Mouse (Mus musculus) megakaryocyte, embryonic 14.5 days (primary cell): ENCODE measurements around the gene Gm26992.

ENCODE experiments used
- FLI1 ChIP-seq: IDR thresholded peaks from 2 replicates; pipeline ENCODE4 v1.6.1; 2012; ENCODE audit warnings: low read length, inconsistent platforms, mixed read lengths
- GATA1 ChIP-seq: IDR thresholded peaks from 3 replicates; pipeline ENCODE4 v1.6.1; 2012; ENCODE audit warnings: mixed read lengths, low read length, inconsistent platforms, borderline replicate concordance

DNA sequence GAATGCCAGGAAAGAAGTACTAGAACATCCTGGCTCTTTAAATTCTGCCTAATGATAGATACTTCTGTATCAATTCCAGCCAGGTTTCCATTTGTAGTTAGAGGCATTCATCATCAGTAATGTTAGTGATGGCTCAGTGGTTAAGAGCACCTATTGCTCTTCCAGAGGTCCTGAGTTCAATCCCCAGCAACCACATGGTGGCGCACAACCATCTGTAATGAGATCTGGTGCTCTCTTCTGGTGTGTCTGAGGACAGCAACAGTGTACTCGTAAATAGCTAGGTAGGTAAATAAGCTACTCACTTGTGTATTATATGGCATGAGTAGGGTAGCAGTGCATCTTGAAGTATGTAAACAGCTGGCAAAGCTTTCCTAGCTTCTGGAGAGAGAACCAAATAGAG lies 47.2 kb downstream of the Gm26992 start:
- TF ChIP-seq FLI1 = no peak
- no peak for TF ChIP-seq GATA1
